Mouse (Mus musculus) myocyte (in vitro differentiated cells): ENCODE results near the gene Stum. TPM values are rescaled to one million over a fixed set of nuclear protein-coding genes. Genes with fewer than 3 reads are reported as not detected.
"Not testable (repeated sequence)": the region's sequence is repeated elsewhere in the genome, so short reads cannot be mapped to it uniquely, and the experiment has no call there.

ENCODE experiments used
- H3K27me3 ChIP-seq: one replicate; pipeline ENCODE4 v1.6.1; 2011; ENCODE audit not compliant: control insufficient read depth, insufficient read depth, insufficient read length
- H3K36me3 ChIP-seq: one replicate; pipeline ENCODE4 v1.6.1; 2011; ENCODE audit not compliant: control insufficient read depth, insufficient read depth
- H3K4me2 ChIP-seq: one replicate; pipeline ENCODE4 v1.6.1; 2011; ENCODE audit warnings: low read depth, control low read depth
- H3K4me3 ChIP-seq: one replicate; pipeline ENCODE4 v1.5.1; 2011; ENCODE audit warnings: mild to moderate bottlenecking, control low read depth, moderate library complexity
- H3K79me2 ChIP-seq: one replicate; pipeline ENCODE4 v1.6.1; 2011; ENCODE audit not compliant: control insufficient read depth, insufficient read depth
- H3ac ChIP-seq: one replicate; pipeline ENCODE4 v1.6.1; 2011; ENCODE audit not compliant: control insufficient read depth, insufficient read length
- CEBPB ChIP-seq: IDR thresholded peaks from 2 replicates; pipeline ENCODE4 v1.6.1; 2011; ENCODE audit warnings: mild to moderate bottlenecking, moderate library complexity; ENCODE audit not compliant: poor library complexity, insufficient read depth, severe bottlenecking
- E2F4 ChIP-seq: IDR thresholded peaks from one replicate; pipeline ENCODE4 v1.6.1; 2011; ENCODE audit warnings: mild to moderate bottlenecking, control low read depth, moderate library complexity; ENCODE audit not compliant: insufficient read depth
- MAX ChIP-seq: IDR thresholded peaks from one replicate; pipeline ENCODE4 v1.6.1; 2011; ENCODE audit warnings: low read depth, mild to moderate bottlenecking, control low read depth
- MYOD1 ChIP-seq, 3 experiments: IDR thresholded peaks; one replicate each; pipeline ENCODE4 v1.6.1; 2011; ENCODE audit warnings: control low read depth in 2 of 3, low read depth in 2 of 3, mild to moderate bottlenecking in 2 of 3, moderate library complexity in 1 of 3; ENCODE audit not compliant: insufficient read length in 2 of 3, control insufficient read depth in 1 of 3
- MYOG ChIP-seq, 3 experiments: IDR thresholded peaks; one replicate each; pipeline ENCODE4 v1.6.1; 2011; ENCODE audit warnings: control low read depth in 2 of 3, low read depth in 2 of 3, mild to moderate bottlenecking in 2 of 3; ENCODE audit not compliant: insufficient read length in 2 of 3, control insufficient read depth in 1 of 3, insufficient read depth in 1 of 3
- POLR2A ChIP-seq: IDR thresholded peaks from one replicate; pipeline ENCODE4 v1.6.1; 2011; ENCODE audit warnings: low read depth, mild to moderate bottlenecking, control low read depth, moderate library complexity; ENCODE audit not compliant: insufficient read length
- POLR2AphosphoS2 ChIP-seq: IDR thresholded peaks from one replicate; pipeline ENCODE4 v1.6.1; 2011; ENCODE audit warnings: low read depth, control low read depth; ENCODE audit not compliant: insufficient read length
- REST ChIP-seq: IDR thresholded peaks from one replicate; pipeline ENCODE4 v1.6.1; 2011; ENCODE audit warnings: mild to moderate bottlenecking, control low read depth, moderate library complexity; ENCODE audit not compliant: insufficient read depth, insufficient read length
- SRF ChIP-seq: IDR thresholded peaks from one replicate; pipeline ENCODE4 v1.6.1; 2011; ENCODE audit warnings: low read depth; ENCODE audit not compliant: control insufficient read depth, insufficient read length
- TCF12 ChIP-seq: IDR thresholded peaks from one replicate; pipeline ENCODE4 v1.6.1; 2011; ENCODE audit warnings: mild to moderate bottlenecking, control low read depth; ENCODE audit not compliant: poor library complexity, insufficient read depth, severe bottlenecking
- TCF3 ChIP-seq: IDR thresholded peaks from one replicate; pipeline ENCODE4 v1.6.1; 2011; ENCODE audit warnings: low read depth, control low read depth; ENCODE audit not compliant: insufficient read length
- USF1 ChIP-seq: IDR thresholded peaks from one replicate; pipeline ENCODE4 v1.6.1; 2011; ENCODE audit warnings: low read depth, mild to moderate bottlenecking, control low read depth, moderate library complexity
- polyA plus RNA-seq: library from polyadenylated mRNA; unstranded; fragments of >200 nt; fragmentation: generic; extraction: Trizol; gene quantifications from one replicate; pipeline ENCODE4 v1.2.1, GENCODE M21; 2012; ENCODE audit warnings: missing spikeins

The Stum gene
- polyA plus RNA-seq, 1 experiment, result 0.28 TPM

DNA sequence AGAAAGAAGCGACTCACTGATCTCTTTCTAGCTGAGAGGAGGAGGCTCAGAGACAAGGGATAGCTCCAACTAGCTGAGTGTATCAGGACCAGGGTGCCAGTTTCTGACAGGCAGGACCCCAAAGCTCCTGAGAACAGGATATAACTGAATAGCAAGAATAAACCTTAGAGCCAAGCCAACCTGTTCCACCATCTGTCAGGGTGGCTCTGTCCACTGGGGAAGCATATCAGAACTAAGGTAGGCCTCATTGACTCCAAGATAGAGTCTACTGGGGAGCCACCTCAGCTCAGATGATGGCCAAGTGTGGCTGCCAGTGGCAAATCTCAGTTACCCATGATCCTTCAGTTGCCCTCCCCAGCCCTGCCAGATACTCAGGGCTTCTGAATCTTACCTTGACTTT, 42.0 kb upstream of the Stum start:
- H3K27me3 ChIP-seq, result peaks cover 33% of the 10 kb centered on the region
- no peak for TF ChIP-seq MYOG (IDR thresholded peaks at IDR 0.05; ENCODE audit: control insufficient read depth in 1 of 3, insufficient read depth in 1 of 3, insufficient read length in 2 of 3, low read depth in 2 of 3)
- no peak for TF ChIP-seq USF1
- no peak for TF ChIP-seq TCF12
- no peak for TF ChIP-seq E2F4
- TF ChIP-seq SRF, result no peak
- no peak for TF ChIP-seq POLR2A
- TF ChIP-seq REST, result no peak
- TF ChIP-seq POLR2AphosphoS2, result no peak
- TF ChIP-seq MYOD1 (IDR thresholded peaks at IDR 0.05; ENCODE audit: control insufficient read depth in 1 of 3, insufficient read length in 2 of 3, low read depth in 2 of 3), result no peak
- TF ChIP-seq MAX, result no peak
- no peak for TF ChIP-seq CEBPB
- no peak for TF ChIP-seq TCF3
- H3K4me3 ChIP-seq, result no peak overlapping the region
- no peaks in the 10 kb centered on the region for H3K36me3 ChIP-seq
- H3ac ChIP-seq, result no peak overlapping the region
- no peaks in the 10 kb centered on the region for H3K79me2 ChIP-seq
- H3K4me2 ChIP-seq, result no peak overlapping the region

DNA sequence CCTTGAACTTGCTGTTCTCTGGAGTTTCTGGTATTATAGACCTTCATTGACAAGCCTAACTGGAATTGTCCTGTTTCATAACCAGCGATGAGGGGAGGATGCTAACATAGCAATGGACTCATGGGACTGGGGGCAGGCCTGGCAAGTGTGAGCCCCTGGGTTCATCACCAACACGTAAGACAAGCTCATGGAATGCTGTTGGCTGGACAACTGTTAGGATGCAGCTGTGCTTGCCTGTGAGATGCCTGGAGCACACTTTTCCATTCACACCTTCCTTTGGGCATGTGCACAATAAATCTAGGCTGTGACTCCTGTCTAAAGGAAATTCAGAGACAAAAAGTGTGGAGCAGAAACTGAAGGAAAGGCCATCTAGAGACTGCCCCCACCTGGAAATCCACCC, 40.0 kb upstream of the Stum start:
- TF ChIP-seq MYOG (IDR thresholded peaks at IDR 0.05; ENCODE audit: control insufficient read depth in 1 of 3, insufficient read depth in 1 of 3, insufficient read length in 2 of 3, low read depth in 2 of 3) (peak in 2 of 3 experiments; percentile 46 to 75), MYOD1 (IDR thresholded peaks at IDR 0.05; ENCODE audit: control insufficient read depth in 1 of 3, insufficient read length in 2 of 3, low read depth in 2 of 3) (peak in 2 of 3 experiments; percentile 40 to 58), TCF12 (no peak), POLR2AphosphoS2 (no peak)
- Histone ChIP-seq H3K79me2 (no peaks in the 10 kb centered on the region), H3K27me3 (peaks cover 26% of the 10 kb centered on the region), H3K4me2 (no peak overlapping the region), H3K36me3 (no peaks in the 10 kb centered on the region), H3ac (no peak overlapping the region), H3K4me3 (no peak overlapping the region)

DNA sequence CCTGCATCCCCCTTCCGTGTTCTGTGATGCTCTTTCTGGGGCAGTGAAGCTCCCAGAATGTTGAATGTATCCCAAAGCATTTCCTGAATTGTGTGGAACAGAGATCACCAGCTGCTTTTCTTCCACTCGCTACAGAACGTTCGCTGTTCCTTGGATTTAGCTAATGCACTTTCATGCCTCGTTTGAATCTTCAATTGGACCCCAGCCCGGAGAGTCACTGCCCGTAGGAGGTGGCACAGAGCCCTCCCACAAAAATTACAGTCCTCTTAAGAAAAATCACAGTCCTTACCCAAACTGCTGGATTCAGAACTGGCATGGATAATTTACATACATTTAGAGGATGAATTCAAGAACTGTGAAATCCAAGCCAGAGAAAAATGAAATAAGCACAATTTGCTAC, 36.9 kb upstream of the Stum start:
- Histone ChIP-seq H3K36me3 (no peaks in the 10 kb centered on the region), H3K79me2 (no peaks in the 10 kb centered on the region), H3K4me2 (no peak overlapping the region), H3K27me3 (peaks cover 20% of the 10 kb centered on the region), H3K4me3 (no peak overlapping the region), H3ac (no peak overlapping the region)
- TF ChIP-seq POLR2AphosphoS2 (no peak), E2F4 (no peak), CEBPB (no peak), MYOD1 (IDR thresholded peaks at IDR 0.05; ENCODE audit: control insufficient read depth in 1 of 3, insufficient read length in 2 of 3, low read depth in 2 of 3) (no peak), TCF3 (no peak), USF1 (no peak), MAX (no peak), REST (no peak), POLR2A (no peak), MYOG (IDR thresholded peaks at IDR 0.05; ENCODE audit: control insufficient read depth in 1 of 3, insufficient read depth in 1 of 3, insufficient read length in 2 of 3, low read depth in 2 of 3) (no peak), SRF (no peak), TCF12 (no peak)

DNA sequence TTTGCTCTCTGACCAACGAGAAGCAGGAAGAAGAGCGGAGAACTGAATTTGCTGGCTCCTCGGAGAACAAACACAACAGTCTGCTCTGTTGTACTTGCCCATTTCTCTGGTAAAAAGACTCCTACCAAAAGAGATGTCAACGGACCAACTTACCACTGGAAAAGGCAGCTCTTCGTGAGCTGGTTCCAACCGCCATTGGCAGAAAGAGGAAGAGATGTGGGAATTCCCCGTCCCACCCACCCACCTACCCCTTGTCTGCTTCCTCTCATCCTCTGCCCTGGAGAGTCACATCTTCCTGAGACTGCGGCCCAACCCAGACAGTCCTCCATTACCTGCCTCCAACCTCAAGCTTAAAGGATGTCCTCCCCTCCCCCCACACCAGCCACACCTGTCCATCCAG, 36.2 kb upstream of the Stum start:
- no peaks in the 10 kb centered on the region for H3K36me3 ChIP-seq
- no peak overlapping the region for H3K4me3 ChIP-seq
- H3K79me2 ChIP-seq, result no peaks in the 10 kb centered on the region
- TF ChIP-seq E2F4, result no peak
- TF ChIP-seq MAX, result no peak
- no peak for TF ChIP-seq CEBPB
- no peak for TF ChIP-seq REST
- no peak for TF ChIP-seq TCF3
- no peak for TF ChIP-seq MYOG (IDR thresholded peaks at IDR 0.05; ENCODE audit: control insufficient read depth in 1 of 3, insufficient read depth in 1 of 3, insufficient read length in 2 of 3, low read depth in 2 of 3)
- no peak for TF ChIP-seq POLR2A
- TF ChIP-seq TCF12, result no peak
- TF ChIP-seq POLR2AphosphoS2, result no peak
- TF ChIP-seq SRF, result no peak
- no peak for TF ChIP-seq USF1
- no peak for TF ChIP-seq MYOD1 (IDR thresholded peaks at IDR 0.05; ENCODE audit: control insufficient read depth in 1 of 3, insufficient read length in 2 of 3, low read depth in 2 of 3)
- no peak overlapping the region for H3K4me2 ChIP-seq
- H3ac ChIP-seq, result no peak overlapping the region
- H3K27me3 ChIP-seq, result peaks cover 20% of the 10 kb centered on the region

- H3K27me3 ChIP-seq, result peaks cover 20% of the 10 kb centered on the region
- H3K4me2 ChIP-seq, H3K36me3 ChIP-seq, H3K79me2 ChIP-seq, H3K4me3 ChIP-seq, H3ac ChIP-seq: not testable (repeated sequence)
Measured at GRCm38 (mm10) chr1:180518899-180519298, 35.6 kb upstream of the Stum start.
